Mouse (Mus musculus) MN1 (cell line): ENCODE data around the gene Egfl7.

Source experiments
- DNase-seq: peaks from one replicate; pipeline ENCODE4 v3.0.0-alpha.2; 2016; ENCODE audit warnings: low spot score

The Egfl7 gene

GRCm38 (mm10) chr2:26566221-26566620 lies 13.6 kb upstream of the Egfl7 start:
- peak; percentile 52 for DNase-seq

DNA sequence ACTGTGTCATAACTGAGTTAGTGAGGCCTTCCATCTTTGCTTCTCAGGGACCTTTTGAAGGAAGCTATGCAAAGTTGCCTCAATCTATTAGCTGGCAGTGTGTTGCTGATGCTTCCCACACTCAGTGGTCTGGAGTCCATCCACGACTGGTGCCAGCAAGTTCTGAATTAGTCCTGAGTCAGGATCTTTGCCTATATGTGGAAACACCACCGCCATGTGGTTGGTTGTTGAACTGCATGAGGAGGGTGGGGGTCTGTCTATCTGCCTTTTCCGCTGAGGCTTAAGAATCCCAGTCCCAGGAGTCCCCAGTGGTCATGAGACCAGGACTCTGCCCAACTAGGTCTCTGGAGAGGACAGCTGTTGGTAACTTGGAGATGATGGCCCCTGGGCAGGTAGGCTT lies 9.8 kb upstream of the Egfl7 start:
- peak; percentile 70 for DNase-seq

GRCm38 (mm10) chr2:26571400-26571799 lies 8.4 kb upstream of the Egfl7 start:
- DNase-seq = no peak

- no peak for DNase-seq
These were observed 8.0 kb upstream of the Egfl7 start for GRCm38 (mm10) chr2:26571826-26572225.

DNA sequence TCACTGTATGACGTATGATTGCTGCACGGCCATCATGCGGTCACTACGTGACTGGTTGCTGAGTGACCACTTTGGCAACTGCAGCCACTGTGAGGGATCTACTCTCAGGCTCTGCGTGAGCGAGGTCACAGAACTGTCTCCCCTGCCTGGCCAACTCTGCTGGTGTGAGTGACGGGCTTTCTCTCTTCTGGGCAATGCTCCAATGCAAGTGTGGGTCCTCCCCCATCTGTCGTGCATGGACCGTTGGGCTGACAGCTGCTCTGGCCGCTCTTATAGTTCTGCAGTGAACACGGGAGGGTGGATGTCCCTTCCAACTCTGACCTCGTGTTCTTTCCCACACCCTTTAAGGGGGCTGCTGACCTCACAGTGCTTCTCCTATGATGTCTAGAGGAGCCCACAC lies 6.4 kb upstream of the Egfl7 start:
- peak; percentile 56 for DNase-seq

GRCm38 (mm10) chr2:26573807-26574206 lies 6.0 kb upstream of the Egfl7 start:
- no peak for DNase-seq

- DNase-seq = no peak
These were observed 5.0 kb upstream of the Egfl7 start for GRCm38 (mm10) chr2:26574862-26575261.

DNA sequence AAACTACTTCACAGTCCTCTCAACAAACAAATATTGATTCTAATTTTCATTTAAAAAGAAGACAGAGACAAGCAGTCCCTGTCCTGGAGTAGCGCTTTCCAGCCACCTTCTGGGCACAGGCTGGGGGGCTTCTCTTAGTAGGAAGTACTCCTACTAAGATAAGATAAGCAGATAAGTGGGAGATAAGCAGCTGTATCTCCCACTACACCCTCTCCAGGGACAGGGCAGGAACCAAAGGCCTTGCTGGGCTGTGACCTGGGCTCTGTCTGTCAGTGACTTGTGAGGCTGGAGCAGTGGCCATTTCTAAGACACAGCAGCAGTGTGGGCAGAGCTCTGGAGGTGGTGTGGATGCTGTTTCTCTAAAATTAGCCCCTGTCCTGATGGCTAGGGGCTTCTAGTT lies 4.4 kb upstream of the Egfl7 start:
- DNase-seq = no peak

DNA sequence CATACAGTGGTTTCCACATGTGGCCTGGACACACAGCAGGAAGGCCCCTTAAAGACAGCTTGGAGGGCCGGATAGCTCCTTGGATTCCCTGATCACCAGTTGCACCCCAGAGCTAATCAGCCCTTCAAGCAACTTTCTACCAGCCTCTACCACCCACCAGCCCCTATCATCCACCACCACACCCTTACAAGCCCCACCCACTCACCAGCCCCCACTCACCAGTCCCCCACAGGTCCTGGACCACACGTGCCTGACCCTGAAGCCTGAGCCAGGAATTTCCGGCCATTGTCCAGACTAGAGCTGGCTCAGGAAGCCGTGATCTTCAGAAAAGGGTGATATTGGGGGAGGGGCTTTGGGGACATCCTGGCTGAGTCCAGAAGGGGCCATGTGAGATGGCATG lies 3.9 kb upstream of the Egfl7 start:
- DNase-seq = no peak

- no peak for DNase-seq
These were observed 3.4 kb upstream of the Egfl7 start for GRCm38 (mm10) chr2:26576462-26576861.

- DNase-seq = no peak
These were observed 1.4 kb upstream of the Egfl7 start for GRCm38 (mm10) chr2:26578369-26578768.

DNA sequence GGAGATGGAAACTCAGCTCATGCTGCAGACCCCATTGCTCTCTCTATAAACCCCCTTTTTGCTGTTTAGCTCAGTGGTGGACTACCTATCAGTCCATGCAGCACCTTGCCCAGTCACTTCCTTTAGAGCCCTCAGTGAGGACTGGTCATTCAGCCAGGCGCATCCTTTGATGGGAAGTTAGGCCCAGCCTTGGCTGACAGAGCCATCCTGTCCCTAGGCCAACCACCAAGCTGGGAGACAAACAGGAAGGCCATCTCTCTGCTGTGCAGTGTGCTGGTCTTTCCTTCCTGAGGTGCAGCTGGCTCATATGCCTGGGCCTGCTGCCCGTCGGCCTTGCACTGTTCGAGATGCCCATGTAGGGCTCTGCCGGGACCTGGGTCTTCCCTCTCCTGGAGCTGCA lies 937 bp downstream of the Egfl7 start:
- no peak for DNase-seq

DNA sequence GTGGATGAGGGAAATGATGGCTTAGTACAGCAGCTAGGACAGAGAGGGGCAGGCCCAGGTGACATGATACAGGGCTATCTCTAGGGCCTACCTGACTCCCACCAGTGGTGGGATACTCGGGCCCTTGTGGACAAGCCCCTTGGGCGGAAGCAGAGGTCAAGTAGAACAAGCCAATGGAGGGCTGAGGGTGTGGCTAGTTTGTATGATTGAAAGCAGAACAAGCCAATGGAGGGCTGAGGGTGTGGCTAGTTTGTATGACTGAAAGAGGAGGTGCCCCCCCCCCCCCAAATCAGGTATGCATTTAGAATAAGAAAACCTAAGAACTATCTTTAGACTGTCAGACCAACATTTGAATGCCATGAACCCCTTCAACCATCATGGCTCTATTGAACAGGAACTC lies 2.4 kb downstream of the Egfl7 start:
- DNase-seq = no peak

- DNase-seq = no peak
These were observed 2.9 kb downstream of the Egfl7 start for GRCm38 (mm10) chr2:26582741-26583140.

- DNase-seq = no peak
These were observed 3.8 kb downstream of the Egfl7 start for GRCm38 (mm10) chr2:26583640-26584039.

GRCm38 (mm10) chr2:26585713-26586112 lies 5.9 kb downstream of the Egfl7 start:
- DNase-seq = no peak

GRCm38 (mm10) chr2:26586294-26587043 lies 6.7 kb downstream of the Egfl7 start, which contains the start of gene Gm20532:
Gm20532 (plus strand) TSS chr2:26586639.
- DNase-seq = peak; percentile 70

- peak; percentile 48 for DNase-seq
These were observed 7.2 kb downstream of the Egfl7 start for GRCm38 (mm10) chr2:26587044-26587405.

- peak; percentile 47 for DNase-seq
These were observed 8.8 kb downstream of the Egfl7 start for GRCm38 (mm10) chr2:26588573-26588972.

DNA sequence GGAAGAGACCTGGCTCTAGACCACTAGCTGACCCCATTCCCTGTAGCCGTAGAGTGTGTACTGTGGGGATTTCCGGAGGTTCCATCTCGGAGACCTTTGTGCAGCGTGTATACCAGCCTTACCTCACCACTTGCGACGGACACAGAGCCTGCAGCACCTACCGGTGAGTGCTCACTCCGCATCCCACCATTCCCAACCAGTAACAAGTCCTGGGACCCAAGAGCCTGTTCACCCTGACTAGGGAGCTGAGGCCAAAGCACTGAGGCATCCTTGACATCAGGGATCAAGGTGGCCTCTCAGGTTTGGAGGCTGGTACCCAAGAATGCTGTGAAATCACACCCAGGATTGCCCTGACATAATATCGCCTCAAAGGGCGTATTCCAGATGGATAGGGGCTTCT lies 9.5 kb downstream of the Egfl7 start:
- DNase-seq = no peak

DNA sequence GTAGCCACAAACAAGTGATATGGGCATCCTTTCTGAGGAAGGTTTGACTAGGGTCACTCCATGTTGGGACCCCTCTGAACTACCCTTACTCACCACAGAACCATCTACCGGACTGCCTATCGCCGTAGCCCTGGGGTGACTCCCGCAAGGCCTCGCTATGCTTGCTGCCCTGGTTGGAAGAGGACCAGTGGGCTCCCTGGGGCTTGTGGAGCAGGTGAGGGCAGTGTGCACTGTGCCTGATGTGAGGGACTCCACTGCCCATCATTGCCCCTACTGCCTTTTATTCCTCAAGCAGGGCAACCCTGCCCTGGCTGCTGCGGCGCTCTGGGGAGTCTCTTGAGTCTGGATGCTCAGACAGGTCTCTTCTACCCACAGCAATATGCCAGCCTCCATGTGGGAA lies 10.5 kb downstream of the Egfl7 start:
- DNase-seq = no peak

- DNase-seq = no peak
These were observed 11.1 kb downstream of the Egfl7 start for GRCm38 (mm10) chr2:26590962-26591361.

- no peak for DNase-seq
These were observed 11.6 kb downstream of the Egfl7 start for GRCm38 (mm10) chr2:26591416-26591815.
